Mouse (Mus musculus) megakaryocyte, embryonic 14.5 days (primary cell): ENCODE measurements around the gene Mgat4a. TPM values are rescaled to one million over a fixed set of nuclear protein-coding genes. Genes with fewer than 3 reads are reported as not detected.

Experiments used
- H3K27me3 ChIP-seq: replicated peaks from 2 replicates; pipeline ENCODE3; 2012; ENCODE audit warnings: inconsistent platforms
- H3K36me3 ChIP-seq: replicated peaks from 2 replicates; pipeline ENCODE3; 2012; ENCODE audit warnings: low read length, inconsistent platforms, mixed read lengths
- H3K4me1 ChIP-seq: 2 replicates; pipeline ENCODE4 v1.6.1; 2012; ENCODE audit warnings: inconsistent platforms
- H3K4me3 ChIP-seq: replicated peaks from 2 replicates; pipeline ENCODE3; 2012; ENCODE audit warnings: moderate library complexity, mild to moderate bottlenecking, inconsistent platforms
- H3K9me3 ChIP-seq: 2 replicates; pipeline ENCODE4 v1.6.1; 2012; ENCODE audit warnings: inconsistent platforms
- FLI1 ChIP-seq: IDR thresholded peaks from 2 replicates; pipeline ENCODE4 v1.6.1; 2012; ENCODE audit warnings: low read length, inconsistent platforms, mixed read lengths
- GATA1 ChIP-seq: IDR thresholded peaks from 3 replicates; pipeline ENCODE4 v1.6.1; 2012; ENCODE audit warnings: mixed read lengths, low read length, inconsistent platforms, borderline replicate concordance
- polyA plus RNA-seq: library from polyadenylated mRNA; stranded (reverse); fragments of >175 nt; gene quantifications from 2 replicates; pipeline ENCODE4 v1.2.3, GENCODE M21; 2012; ENCODE audit warnings: low replicate concordance; ENCODE audit not compliant: insufficient read depth

Gene Mgat4a
- polyA plus RNA-seq, 1 experiment: 0.27 TPM

DNA sequence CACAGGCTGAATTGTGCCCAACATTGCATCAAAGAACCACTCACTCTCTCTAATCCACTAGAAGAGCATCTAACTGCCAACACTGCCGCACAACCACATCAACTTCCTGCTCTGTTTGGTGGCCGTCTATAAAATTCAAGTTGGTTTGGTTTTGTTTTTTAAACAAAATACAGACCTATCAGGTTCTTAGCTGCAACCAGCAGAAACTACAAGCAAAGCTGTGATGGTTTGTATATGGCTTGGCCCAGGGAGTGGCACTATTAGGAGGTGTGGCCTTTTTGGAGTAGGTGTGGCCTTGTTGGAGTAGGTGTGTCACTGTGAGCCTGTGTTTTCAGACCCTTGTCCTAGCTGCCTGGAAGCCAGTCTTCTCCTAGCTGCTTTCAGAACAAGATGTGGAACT lies 59.5 kb downstream of the Mgat4a start:
- Histone ChIP-seq H3K9me3 (no peaks in the 10 kb centered on the region), H3K4me1 (peaks cover 65% of the 10 kb centered on the region), H3K4me3 (no peak overlapping the region), H3K27me3 (no peaks in the 10 kb centered on the region), H3K36me3 (peaks cover 34% of the 10 kb centered on the region)
- TF ChIP-seq GATA1 (no peak), FLI1 (no peak)

DNA sequence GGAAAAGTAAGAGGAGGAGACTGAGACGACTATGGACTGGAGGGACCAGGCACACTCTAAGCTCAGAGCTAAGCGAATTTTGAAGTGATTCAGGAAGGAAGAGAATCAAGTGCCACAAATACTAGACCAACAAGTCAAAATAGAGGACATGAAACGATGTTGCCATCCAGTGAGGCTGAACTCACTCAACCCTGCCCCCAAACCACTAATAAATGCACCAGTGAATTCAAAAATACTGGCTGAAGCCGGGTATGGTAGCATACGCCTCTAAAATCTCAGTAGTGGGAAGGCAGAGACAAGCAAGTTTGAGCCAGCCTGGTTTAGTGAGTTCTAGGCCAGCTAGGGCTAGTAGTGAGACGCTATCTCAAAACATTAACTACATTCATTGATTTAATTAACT lies 60.1 kb downstream of the Mgat4a start:
- TF ChIP-seq GATA1: no peak
- TF ChIP-seq FLI1: no peak
- Histone ChIP-seq H3K9me3 (no peaks in the 10 kb centered on the region), H3K4me1 (peaks cover 66% of the 10 kb centered on the region), H3K36me3 (peaks cover 32% of the 10 kb centered on the region), H3K4me3 (no peak overlapping the region), H3K27me3 (no peaks in the 10 kb centered on the region)

DNA sequence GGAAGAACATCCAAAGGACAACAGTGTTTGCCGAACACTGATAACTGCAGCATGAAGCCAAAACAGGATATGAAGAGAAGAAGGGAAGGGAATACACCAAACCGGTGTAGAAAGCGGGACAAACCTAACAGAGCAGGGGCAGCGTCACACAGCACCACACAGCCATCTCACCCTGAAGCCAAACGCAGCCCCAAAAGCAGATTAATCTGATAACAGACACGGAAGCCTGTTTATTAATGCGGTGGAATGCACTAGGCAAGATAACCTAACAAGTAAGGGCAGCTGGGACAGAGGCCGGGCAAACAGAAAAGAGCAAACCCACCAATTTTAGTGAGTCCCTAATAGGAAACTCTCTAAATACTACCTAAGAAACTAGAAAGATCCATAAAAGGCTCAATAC lies 61.1 kb downstream of the Mgat4a start:
- H3K9me3 ChIP-seq: no peaks in the 10 kb centered on the region
- TF ChIP-seq FLI1 (no peak), GATA1 (no peak)
- no peaks in the 10 kb centered on the region for H3K27me3 ChIP-seq
- H3K4me3 ChIP-seq: no peak overlapping the region
- peaks cover 27% of the 10 kb centered on the region for H3K36me3 ChIP-seq
- H3K4me1 ChIP-seq: peaks cover 70% of the 10 kb centered on the region

DNA sequence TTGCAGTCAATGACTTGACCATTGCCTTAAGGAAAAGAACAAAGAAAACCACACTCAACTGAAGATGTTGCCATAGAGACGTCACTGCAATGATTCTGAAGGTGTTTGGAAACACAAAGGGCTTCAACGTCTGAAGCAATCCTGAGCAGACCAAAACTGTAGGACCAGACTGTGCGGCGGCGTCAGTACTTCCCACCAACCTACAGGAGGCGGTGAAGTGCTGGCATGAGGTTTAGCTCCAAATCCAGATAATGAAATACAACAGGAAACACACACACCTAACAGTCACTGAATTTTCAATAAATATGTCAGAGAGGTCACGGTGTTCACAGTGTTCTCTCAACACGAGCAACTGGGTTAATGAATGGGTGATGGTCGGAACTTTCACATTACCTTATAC lies 61.7 kb downstream of the Mgat4a start:
- Histone ChIP-seq H3K9me3 (no peaks in the 10 kb centered on the region), H3K36me3 (peaks cover 25% of the 10 kb centered on the region), H3K4me1 (peaks cover 72% of the 10 kb centered on the region), H3K27me3 (no peaks in the 10 kb centered on the region), H3K4me3 (peak overlapping the region; percentile 70)
- TF ChIP-seq GATA1 (no peak), FLI1 (no peak)

DNA sequence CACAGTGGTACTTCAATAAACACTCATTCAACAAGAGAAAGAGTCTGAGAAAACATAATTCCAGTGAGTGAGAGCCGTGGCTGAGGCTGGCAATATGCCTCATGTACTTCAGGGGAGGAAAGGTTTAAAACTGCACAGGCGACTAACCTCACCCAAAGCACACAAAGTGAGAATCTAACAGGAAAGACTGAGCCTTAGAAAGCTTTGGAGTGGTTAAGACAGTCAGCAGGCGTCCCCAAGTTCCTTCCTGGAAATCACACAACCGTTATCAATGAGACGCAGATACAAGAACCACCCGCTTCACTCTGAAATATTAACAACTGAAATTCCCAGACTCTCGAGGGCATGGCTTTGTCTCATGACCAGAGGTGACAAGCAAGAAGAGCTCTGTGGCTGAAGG lies 62.4 kb downstream of the Mgat4a start:
- peaks cover 78% of the 10 kb centered on the region for H3K4me1 ChIP-seq
- peak overlapping the region; percentile 90 for H3K4me3 ChIP-seq

DNA sequence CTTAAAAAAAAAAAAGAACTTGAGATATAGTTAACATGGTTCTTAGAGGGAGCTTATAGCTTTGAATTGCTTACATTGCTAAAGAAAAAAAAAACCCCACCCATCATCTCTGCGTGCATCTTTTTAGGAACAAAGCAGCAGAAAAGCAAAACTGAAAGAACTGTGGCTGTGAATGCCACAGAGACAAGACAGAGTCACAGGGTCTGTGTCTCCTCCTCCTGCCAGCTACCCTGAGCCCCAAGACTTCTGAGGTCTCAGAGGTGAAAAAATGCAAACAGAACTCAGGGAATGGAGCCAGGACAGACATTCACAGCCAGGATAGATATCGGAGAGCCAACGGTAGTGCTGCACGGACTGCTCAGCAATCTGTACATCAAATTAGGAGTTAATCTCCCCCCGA lies 62.9 kb downstream of the Mgat4a start:
- Histone ChIP-seq H3K36me3 (peaks cover 17% of the 10 kb centered on the region), H3K4me1 (peaks cover 83% of the 10 kb centered on the region), H3K4me3 (peak overlapping the region; percentile 90), H3K9me3 (no peaks in the 10 kb centered on the region), H3K27me3 (no peaks in the 10 kb centered on the region)
- TF ChIP-seq FLI1: no peak
- TF ChIP-seq GATA1: no peak

More for the DNA sequence above, 62.4 kb downstream of the Mgat4a start:
- Histone ChIP-seq H3K27me3 (no peaks in the 10 kb centered on the region), H3K36me3 (peaks cover 19% of the 10 kb centered on the region), H3K9me3 (no peaks in the 10 kb centered on the region)
- no peak for TF ChIP-seq GATA1
- no peak for TF ChIP-seq FLI1

DNA sequence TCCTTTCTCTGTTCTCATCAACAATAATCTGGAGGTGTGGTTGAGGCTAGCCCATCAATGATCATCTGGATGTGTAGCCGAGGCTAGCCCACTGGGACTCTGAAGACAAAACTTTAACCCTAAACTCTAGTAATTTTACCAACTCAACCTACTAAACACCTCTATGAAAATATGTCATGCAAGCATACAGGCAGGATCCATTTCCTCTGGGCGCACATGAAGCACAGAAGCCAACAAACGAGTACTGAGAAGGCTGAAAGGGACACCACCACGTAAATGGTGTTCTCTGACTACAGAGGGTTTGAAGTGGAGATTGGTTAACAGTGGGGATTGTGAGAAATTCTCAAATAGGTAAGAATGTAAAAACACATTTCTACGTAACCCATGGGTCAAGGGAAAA lies 63.6 kb downstream of the Mgat4a start:
- H3K4me3 ChIP-seq: peak overlapping the region; percentile 44

DNA sequence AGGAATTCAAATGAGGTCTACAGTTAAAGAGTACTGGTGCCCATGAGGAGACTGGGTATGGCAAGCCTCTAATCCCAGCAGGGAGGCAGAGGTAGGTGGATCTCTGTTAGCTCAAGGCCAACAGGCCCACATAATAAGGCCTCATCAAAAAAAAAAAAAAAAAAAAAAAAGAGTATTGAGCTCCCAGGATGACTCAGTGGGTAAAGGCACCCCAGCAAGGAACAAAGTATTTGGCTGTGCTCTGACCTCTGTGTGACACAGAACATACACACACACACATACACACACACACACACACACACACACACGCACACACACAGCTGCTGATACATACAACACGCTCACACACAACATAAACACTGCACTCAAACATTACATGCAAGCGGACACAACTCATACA lies 65.5 kb downstream of the Mgat4a start:
- TF ChIP-seq GATA1 (no peak), FLI1 (no peak)
- peaks cover 80% of the 10 kb centered on the region for H3K4me1 ChIP-seq
- peaks cover 3% of the 10 kb centered on the region for H3K27me3 ChIP-seq
- H3K36me3 ChIP-seq: peaks cover 5% of the 10 kb centered on the region
- H3K4me3 ChIP-seq: no peak overlapping the region
- no peaks in the 10 kb centered on the region for H3K9me3 ChIP-seq

More for the DNA sequence above, 63.6 kb downstream of the Mgat4a start:
- TF ChIP-seq GATA1 (no peak), FLI1 (no peak)
- H3K4me1 ChIP-seq: peaks cover 89% of the 10 kb centered on the region
- no peaks in the 10 kb centered on the region for H3K9me3 ChIP-seq
- H3K27me3 ChIP-seq: no peaks in the 10 kb centered on the region
- H3K36me3 ChIP-seq: peaks cover 14% of the 10 kb centered on the region

DNA sequence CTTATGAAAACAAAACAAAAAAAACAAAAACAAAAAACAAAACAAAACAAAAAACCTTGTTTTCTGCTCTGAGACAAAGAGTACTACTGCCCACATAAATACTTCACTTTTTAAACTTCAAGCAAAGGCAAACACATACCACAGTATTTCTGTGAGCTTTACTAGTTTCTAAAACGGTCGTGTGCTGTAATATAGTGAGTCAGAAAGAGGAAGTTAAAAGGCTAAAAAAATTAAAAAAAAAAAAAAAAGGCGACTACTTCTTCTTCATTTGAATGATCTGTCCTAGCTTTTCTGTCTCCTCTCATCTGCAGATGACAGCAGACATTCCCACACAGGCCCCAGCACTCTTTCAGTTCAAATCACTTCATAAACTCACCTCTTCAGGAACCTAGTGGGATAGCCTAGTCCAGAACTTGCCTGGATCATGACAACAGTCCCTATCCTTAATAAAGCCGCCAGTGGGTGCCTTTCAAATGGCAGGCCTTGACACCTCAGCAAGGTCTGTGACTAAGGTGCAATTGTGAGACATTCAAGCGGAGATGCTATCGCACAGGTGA lies 66.1 kb downstream of the Mgat4a start:
- Histone ChIP-seq H3K27me3 (peaks cover 3% of the 10 kb centered on the region), H3K4me1 (peaks cover 74% of the 10 kb centered on the region), H3K9me3 (no peaks in the 10 kb centered on the region), H3K4me3 (no peak overlapping the region), H3K36me3 (peaks cover 2% of the 10 kb centered on the region)
- TF ChIP-seq FLI1: no peak
- no peak for TF ChIP-seq GATA1

DNA sequence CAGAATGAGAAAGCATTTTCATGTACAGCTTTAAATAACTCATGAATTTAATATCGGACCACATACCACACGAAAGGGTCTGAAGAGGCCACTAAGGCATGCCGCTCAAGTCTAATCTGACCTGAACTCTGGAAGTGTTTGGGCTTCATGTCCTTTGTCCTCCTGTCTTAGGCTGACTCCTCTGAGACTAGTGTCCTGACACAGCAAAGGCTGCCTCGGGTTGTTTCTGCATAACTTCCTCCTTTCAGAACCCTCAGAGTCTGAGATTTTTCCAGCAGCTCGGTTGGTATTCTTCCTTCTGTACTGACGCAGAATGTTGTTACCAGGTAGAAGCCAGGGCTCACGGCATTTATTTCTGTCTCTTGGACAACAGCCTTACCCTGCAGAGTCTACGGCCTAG lies 66.8 kb downstream of the Mgat4a start:
- H3K9me3 ChIP-seq: no peaks in the 10 kb centered on the region
- H3K4me1 ChIP-seq: peaks cover 68% of the 10 kb centered on the region
- TF ChIP-seq FLI1 (no peak), GATA1 (no peak)
- H3K36me3 ChIP-seq: peaks cover 3% of the 10 kb centered on the region
- peak overlapping the region; percentile 34 for H3K4me3 ChIP-seq
- H3K27me3 ChIP-seq: peaks cover 3% of the 10 kb centered on the region

DNA sequence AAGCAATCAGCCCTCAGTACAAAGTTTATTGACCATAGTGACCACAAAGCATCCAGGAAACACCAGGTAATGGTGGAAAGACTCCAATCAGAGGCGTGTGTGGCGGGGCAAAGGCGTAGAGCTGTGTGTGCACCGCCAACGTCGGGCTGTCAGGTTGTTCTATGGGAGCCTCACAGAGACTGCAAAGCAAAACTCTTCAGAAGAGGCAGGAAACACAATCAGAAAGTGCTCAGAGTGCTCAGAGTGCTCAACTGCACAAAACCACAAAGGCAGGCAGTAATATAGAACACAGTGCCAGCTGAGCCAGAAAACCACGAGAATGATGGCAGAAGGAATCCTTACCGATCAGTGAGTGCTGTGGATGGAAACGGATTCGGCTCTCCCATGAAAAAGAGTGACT lies 67.6 kb downstream of the Mgat4a start:
- peak overlapping the region; percentile 48 for H3K4me3 ChIP-seq
- peaks cover 9% of the 10 kb centered on the region for H3K36me3 ChIP-seq
- H3K9me3 ChIP-seq: peaks cover 3% of the 10 kb centered on the region
- H3K27me3 ChIP-seq: peaks cover 3% of the 10 kb centered on the region
- peaks cover 60% of the 10 kb centered on the region for H3K4me1 ChIP-seq
- no peak for TF ChIP-seq FLI1
- TF ChIP-seq GATA1: no peak
